Mouse (Mus musculus) liver, embryonic 11.5 days (tissue): ENCODE data around the gene Etfb. TPM values are rescaled to one million over a fixed set of nuclear protein-coding genes. Genes with fewer than 3 reads are reported as not detected.

ENCODE experiments used
- ATAC-seq: fragments of 200-750 bp; cut with Nextera tagmentation; replicated peaks from 2 replicates; pipeline ENCODE4 v1.8.0; 2017; ENCODE audit warnings: moderate number of reproducible peaks, mild to moderate bottlenecking, moderate TSS enrichment, moderate library complexity; ENCODE audit not compliant: low FRiP score
- DNase-seq: peaks from one replicate; pipeline ENCODE4 v3.0.0-alpha.2; 2017; ENCODE audit warnings: low spot score
- H3K27ac ChIP-seq: fragments of 300-500 bp; sonication (generic); 2 replicates; pipeline ENCODE4 v1.5.1; 2014; ENCODE audit warnings: mild to moderate bottlenecking, low read depth, low read length, control low read depth
- H3K27me3 ChIP-seq: fragments of 300-500 bp; sonication (generic); replicated peaks from 2 replicates; pipeline ENCODE4 v1.6.1; 2014; ENCODE audit warnings: low read length, mixed read lengths; ENCODE audit not compliant: control insufficient read depth, insufficient read depth
- H3K36me3 ChIP-seq: fragments of 300-500 bp; sonication (generic); 2 replicates; pipeline ENCODE4 v1.6.1; 2014; ENCODE audit warnings: mild to moderate bottlenecking, low read length, moderate library complexity, mixed read lengths; ENCODE audit not compliant: control insufficient read depth, insufficient read depth
- H3K4me1 ChIP-seq: fragments of 300-500 bp; sonication (generic); replicated peaks from 2 replicates; pipeline ENCODE4 v1.6.1; 2014; ENCODE audit warnings: low read length, mixed read lengths; ENCODE audit not compliant: control insufficient read depth, insufficient read depth
- H3K4me2 ChIP-seq: fragments of 300-500 bp; sonication (generic); 2 replicates; pipeline ENCODE4 v1.6.1; 2014; ENCODE audit warnings: mild to moderate bottlenecking, control low read depth, moderate library complexity
- H3K4me3 ChIP-seq: fragments of 300-500 bp; sonication (generic); 2 replicates; pipeline ENCODE4 v1.5.1; 2014; ENCODE audit warnings: low read depth, low read length, control low read depth
- H3K9ac ChIP-seq: fragments of 300-500 bp; sonication (generic); 2 replicates; pipeline ENCODE4 v1.6.1; 2014; ENCODE audit warnings: low read depth, low read length, control low read depth
- H3K9me3 ChIP-seq: fragments of 300-500 bp; sonication (generic); 2 replicates; pipeline ENCODE4 v1.6.1; 2016; ENCODE audit warnings: low read length, inconsistent platforms, mixed read lengths; ENCODE audit not compliant: control insufficient read depth
- WGBS: fragments of 180-500 bp; shearing (Covaris S2); extraction: QIAGEN DNeasy Blood & Tissue Kit; methylation state at CpG from one replicate; pipeline ENCODE4 v1.1.7; 2014; 5-methylcytosine and 5-hydroxymethylcytosine counted together
- polyA plus RNA-seq: library from polyadenylated mRNA; unstranded; fragments of >200 nt; fragmentation: Nextera tagmentation; extraction: Ambion mirVana; gene quantifications from 2 replicates; pipeline ENCODE4 v1.2.1, GENCODE M21; 2014

Etfb gene
- polyA plus RNA-seq, 1 experiment from 2014 or later, result 378 TPM

GRCm38 (mm10) chr7:43475706-43476105 lies 31.8 kb downstream of the Etfb start:
- WGBS, result 9% methylated on average over 23 of the region's 23 CpGs
- H3K27me3 ChIP-seq, result peaks cover 42% of the 10 kb centered on the region

GRCm38 (mm10) chr7:43476376-43476775 lies 32.5 kb downstream of the Etfb start:
- no peak for DNase-seq
- WGBS, result 6% methylated on average over 13 of the region's 13 CpGs
- Histone ChIP-seq H3K4me3 (no peak overlapping the region), H3K4me2 (no peak overlapping the region), H3K27ac (no peak overlapping the region), H3K4me1 (no peaks in the 10 kb centered on the region), H3K27me3 (peaks cover 42% of the 10 kb centered on the region), H3K9me3 (no peaks in the 10 kb centered on the region), H3K36me3 (no peaks in the 10 kb centered on the region), H3K9ac (no peak overlapping the region)
- no peak for ATAC-seq

More at GRCm38 (mm10) chr7:43475706-43476105, 31.8 kb downstream of the Etfb start:
- Histone ChIP-seq H3K27ac (no peak overlapping the region), H3K9me3 (no peaks in the 10 kb centered on the region), H3K4me2 (no peak overlapping the region), H3K4me1 (no peaks in the 10 kb centered on the region), H3K4me3 (no peak overlapping the region), H3K9ac (no peak overlapping the region), H3K36me3 (no peaks in the 10 kb centered on the region)
- no peak for DNase-seq
- no peak for ATAC-seq

DNA sequence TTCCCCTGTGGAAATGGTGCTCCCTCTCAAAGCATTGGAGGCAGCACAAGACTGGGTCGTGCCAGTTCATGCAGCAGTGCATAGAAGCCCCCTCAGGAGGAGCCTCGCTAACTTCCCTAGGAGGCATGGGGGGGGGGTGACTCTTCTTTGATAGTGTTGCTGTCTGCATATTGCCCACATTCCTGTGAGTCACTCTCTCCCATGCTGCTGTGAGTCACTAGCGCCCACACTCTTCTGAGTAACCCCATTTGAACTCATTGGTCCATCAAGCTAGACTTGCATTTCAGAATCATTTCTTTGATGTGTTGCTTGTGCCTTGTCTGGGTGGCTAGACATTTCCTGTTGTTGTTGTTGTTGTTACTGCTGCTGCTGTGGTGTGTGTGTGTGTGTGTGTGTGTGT lies 37.3 kb downstream of the Etfb start:
- Histone ChIP-seq H3K9me3 (no peaks in the 10 kb centered on the region), H3K36me3 (no peaks in the 10 kb centered on the region), H3K4me2 (no peak overlapping the region), H3K27me3 (peaks cover 19% of the 10 kb centered on the region), H3K4me3 (no peak overlapping the region), H3K4me1 (no peaks in the 10 kb centered on the region), H3K9ac (no peak overlapping the region), H3K27ac (no peak overlapping the region)
- WGBS, result 70% methylated on average over 3 of the region's 3 CpGs
- ATAC-seq (no peak), DNase-seq (no peak)

- no peaks in the 10 kb centered on the region for H3K36me3 ChIP-seq
- H3K27ac ChIP-seq, result no peak overlapping the region
- H3K9ac ChIP-seq, result no peak overlapping the region
- H3K4me3 ChIP-seq, result no peak overlapping the region
- 66% methylated on average over 8 of the region's 8 CpGs for WGBS
- H3K27me3 ChIP-seq, result peaks cover 9% of the 10 kb centered on the region
- ATAC-seq (no peak), DNase-seq (no peak)
- H3K9me3 ChIP-seq, result no peaks in the 10 kb centered on the region
- H3K4me2 ChIP-seq, result no peak overlapping the region
- H3K4me1 ChIP-seq, result no peaks in the 10 kb centered on the region
Observed at GRCm38 (mm10) chr7:43482090-43482716, 38.3 kb downstream of the Etfb start.

DNA sequence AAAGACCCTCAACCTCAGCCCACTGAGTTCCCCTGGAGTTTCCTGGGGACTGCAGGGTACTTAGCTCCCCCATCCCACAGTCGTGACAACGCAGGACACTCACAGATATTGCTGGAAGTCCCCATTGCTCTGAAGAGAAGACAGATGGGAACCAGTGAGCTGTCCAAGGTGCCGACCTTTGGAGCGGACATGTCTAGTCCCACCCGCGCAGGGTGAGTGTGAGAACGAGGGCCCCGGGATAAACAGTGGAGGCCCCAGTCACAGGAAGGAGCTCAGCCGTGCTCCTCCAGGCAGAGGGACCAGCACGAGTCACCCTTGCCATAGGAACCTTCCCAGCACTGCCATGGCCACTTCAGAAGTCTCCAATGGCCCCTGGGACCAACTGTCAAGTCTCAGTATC lies 39.4 kb downstream of the Etfb start:
- no peaks in the 10 kb centered on the region for H3K4me1 ChIP-seq
- no peak overlapping the region for H3K27ac ChIP-seq
- no peaks in the 10 kb centered on the region for H3K9me3 ChIP-seq
- H3K9ac ChIP-seq, result no peak overlapping the region
- no peak for ATAC-seq
- no peak for DNase-seq
- peaks cover 1% of the 10 kb centered on the region for H3K27me3 ChIP-seq
- H3K4me2 ChIP-seq, result no peak overlapping the region
- no peak overlapping the region for H3K4me3 ChIP-seq
- WGBS, result 9% methylated on average over 10 of the region's 10 CpGs
- no peaks in the 10 kb centered on the region for H3K36me3 ChIP-seq

- no peak overlapping the region for H3K9ac ChIP-seq
- H3K27ac ChIP-seq, result no peak overlapping the region
- DNase-seq (no peak), ATAC-seq (no peak)
- no peaks in the 10 kb centered on the region for H3K4me1 ChIP-seq
- H3K4me2 ChIP-seq, result no peak overlapping the region
- no peaks in the 10 kb centered on the region for H3K36me3 ChIP-seq
- 27% methylated on average over 5 of the region's 5 CpGs for WGBS
- H3K4me3 ChIP-seq, result no peak overlapping the region
- peaks cover 30% of the 10 kb centered on the region for H3K27me3 ChIP-seq
- no peaks in the 10 kb centered on the region for H3K9me3 ChIP-seq
Observed at GRCm38 (mm10) chr7:43488646-43489045, 44.8 kb downstream of the Etfb start.

DNA sequence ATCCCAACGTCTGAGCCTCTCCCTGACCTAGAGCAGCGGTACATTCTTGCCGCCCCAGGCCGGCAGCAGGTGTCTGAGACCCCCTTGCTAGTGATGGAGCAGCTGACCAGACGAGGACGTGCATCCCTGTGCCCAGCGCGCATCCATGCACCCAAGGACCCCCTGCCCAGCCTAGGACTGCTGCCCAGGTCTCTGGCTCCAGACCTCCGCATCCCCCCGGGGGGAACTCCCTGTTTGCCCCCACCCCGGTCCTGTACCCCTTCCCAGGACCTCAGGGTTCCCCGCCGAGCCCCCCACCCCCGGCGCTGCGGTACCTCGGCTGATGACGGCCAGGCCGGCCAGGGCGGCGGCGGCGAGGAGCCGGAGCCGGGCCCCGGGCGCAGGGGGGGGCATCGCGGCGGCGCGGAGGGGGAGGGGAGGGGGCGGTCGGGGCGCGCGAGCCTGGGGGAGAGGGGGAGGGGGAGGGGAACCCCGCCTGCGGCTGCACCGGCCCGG lies 45.8 kb downstream of the Etfb start, which contains the start of gene Iglon5:
TSS of gene Iglon5 (minus strand) at position 445 of the 495 bp plus-strand sequence.
- Histone ChIP-seq H3K9me3 (no peaks in the 10 kb centered on the region), H3K4me3 (peak within 1 kb of the TSS; percentile 42)
- 0 out of 2 replicates have a peak, but pooled peaks have one; percentile 4 for ATAC-seq

GRCm38 (mm10) chr7:43490182-43490584 lies 46.3 kb downstream of the Etfb start:
- ATAC-seq (peak; percentile 49), DNase-seq (peak; percentile 45)
- H3K4me3 ChIP-seq, result peak overlapping the region; percentile 42
- no peak overlapping the region for H3K27ac ChIP-seq
- peaks cover 30% of the 10 kb centered on the region for H3K27me3 ChIP-seq
- H3K4me1 ChIP-seq, result no peaks in the 10 kb centered on the region
- no peaks in the 10 kb centered on the region for H3K9me3 ChIP-seq
- H3K4me2 ChIP-seq, result peak overlapping the region; percentile 59
- H3K9ac ChIP-seq, result no peak overlapping the region
- 4% methylated on average over 11 of the region's 13 CpGs for WGBS
- no peaks in the 10 kb centered on the region for H3K36me3 ChIP-seq

More for the DNA sequence above, 45.8 kb downstream of the Etfb start, which contains the start of gene Iglon5:
- peaks cover 30% of the 10 kb centered on the region for H3K27me3 ChIP-seq
- H3K4me2 ChIP-seq, result peak within 1 kb of the TSS; percentile 59
- H3K36me3 ChIP-seq, result no peaks in the 10 kb centered on the region
- H3K27ac ChIP-seq, result no peak within 1 kb of the TSS
- H3K4me1 ChIP-seq, result no peaks in the 10 kb centered on the region
- H3K9ac ChIP-seq, result no peak within 1 kb of the TSS
- no peak for DNase-seq
- 2% methylated on average over 23 of the region's 41 CpGs for WGBS

DNA sequence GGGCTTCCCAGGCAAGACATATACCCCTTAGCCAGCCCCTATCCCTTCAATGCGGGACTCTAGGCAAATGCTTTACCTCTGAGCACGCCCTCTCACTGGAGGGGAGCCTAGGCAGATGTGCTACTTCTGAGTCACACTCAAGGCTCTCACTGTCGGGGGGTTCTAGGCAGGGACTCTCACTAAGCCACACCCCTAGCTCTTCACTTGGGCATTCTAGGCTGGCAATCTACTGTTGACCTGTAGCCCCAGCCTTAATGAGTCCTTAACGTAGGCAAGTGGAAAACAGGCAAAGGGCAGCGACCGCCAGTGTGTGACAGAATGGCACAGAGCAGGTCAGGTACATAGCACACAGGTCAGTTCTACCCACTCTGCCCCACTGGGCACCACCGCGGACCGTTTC lies 47.0 kb downstream of the Etfb start:
- H3K27me3 ChIP-seq, result peaks cover 34% of the 10 kb centered on the region
- 56% methylated on average over 9 of the region's 9 CpGs for WGBS
- no peak overlapping the region for H3K4me3 ChIP-seq
- H3K27ac ChIP-seq, result no peak overlapping the region
- H3K4me1 ChIP-seq, result no peaks in the 10 kb centered on the region
- no peak for DNase-seq
- no peaks in the 10 kb centered on the region for H3K9me3 ChIP-seq
- no peaks in the 10 kb centered on the region for H3K36me3 ChIP-seq
- H3K9ac ChIP-seq, result no peak overlapping the region
- ATAC-seq, result no peak
- H3K4me2 ChIP-seq, result no peak overlapping the region
